Mouse (Mus musculus): ENCODE data around the gene Gm7233. TPM values are rescaled to one million over a fixed set of nuclear protein-coding genes. Genes with fewer than 3 reads are reported as not detected.
"Not testable (repeated sequence)": the region's sequence is repeated elsewhere in the genome, so short reads cannot be mapped to it uniquely, and the experiment has no call there.

Gene Gm7233
- not detected in 2 replicates for polyA plus RNA-seq (2015; fragmentation: Nextera tagmentation; extraction: Ambion mirVana)

DNA sequence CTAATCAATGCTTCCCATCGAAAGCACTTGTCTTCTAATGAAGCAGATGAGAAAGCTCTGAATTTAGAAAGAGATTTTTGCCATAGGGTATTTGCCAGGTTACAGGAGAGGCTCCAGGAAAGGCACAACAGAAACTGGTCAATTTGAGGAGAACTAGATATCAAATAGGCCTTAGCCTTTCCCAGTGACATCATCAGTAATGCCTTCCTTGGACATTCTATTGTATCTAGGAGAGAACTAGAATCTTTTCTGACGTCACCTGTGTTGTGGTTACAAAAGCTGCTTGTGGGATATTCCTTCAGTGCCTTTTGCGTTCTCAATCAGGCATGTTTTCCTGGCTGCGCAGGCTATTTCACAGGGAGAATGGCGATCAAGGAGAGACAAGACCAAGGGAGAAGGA is at the start of gene Gm7233:
Gene Gm7233, plus strand, starts transcription at position 301 of the 400 bp plus-strand sequence.
- not testable (repeated sequence) for H3K4me2 ChIP-seq (ENCODE audit: low read depth, low read length); H3K9ac ChIP-seq (ENCODE audit: low read length); H3K4me1 ChIP-seq (ENCODE audit: control insufficient read depth, insufficient read depth, low read length); H3K9me3 ChIP-seq (replicated peaks; ENCODE audit: control insufficient read depth, low read length); ATAC-seq (ENCODE audit: insufficient read depth, low FRiP score); H3K27me3 ChIP-seq (ENCODE audit: control insufficient read depth, insufficient read depth, low read length); H3K4me3 ChIP-seq (replicated peaks; ENCODE audit: low read length); H3K27ac ChIP-seq (ENCODE audit: low read length); H3K36me3 ChIP-seq (ENCODE audit: control insufficient read depth, insufficient read depth, low read length)
- WGBS, result 78% methylated on average over 4 of the region's 5 CpGs

DNA sequence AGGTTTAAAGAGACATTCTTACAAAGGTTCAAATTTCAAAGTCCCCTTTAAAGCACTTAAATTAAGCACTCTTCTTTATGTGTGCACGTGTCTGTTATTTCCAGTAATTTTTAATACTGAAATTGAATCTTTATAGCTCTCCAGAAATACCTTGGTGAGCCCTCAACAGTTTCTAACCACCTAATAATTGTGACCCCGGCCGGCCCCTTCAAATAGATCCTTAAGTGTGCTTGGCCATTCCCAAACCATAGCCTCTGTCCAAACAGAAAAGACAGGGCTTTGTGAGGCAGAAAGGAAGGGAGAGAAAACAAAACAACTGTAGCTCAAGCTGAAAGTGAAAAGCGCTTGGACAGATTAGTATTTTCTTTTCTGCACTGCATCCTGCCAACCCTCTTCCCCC is 12.5 kb upstream of the Gm7233 start:
- H3K9me3 ChIP-seq (replicated peaks; ENCODE audit: control insufficient read depth, low read length); H3K4me3 ChIP-seq (replicated peaks; ENCODE audit: low read length); H3K36me3 ChIP-seq (ENCODE audit: control insufficient read depth, insufficient read depth, low read length); H3K9ac ChIP-seq (ENCODE audit: low read length); H3K4me1 ChIP-seq (ENCODE audit: control insufficient read depth, insufficient read depth, low read length); ATAC-seq (ENCODE audit: insufficient read depth, low FRiP score); H3K4me2 ChIP-seq (ENCODE audit: low read depth, low read length); H3K27ac ChIP-seq (ENCODE audit: low read length); H3K27me3 ChIP-seq (ENCODE audit: control insufficient read depth, insufficient read depth, low read length): not testable (repeated sequence)
- WGBS, result 75% methylated on average over 4 of the region's 4 CpGs

DNA sequence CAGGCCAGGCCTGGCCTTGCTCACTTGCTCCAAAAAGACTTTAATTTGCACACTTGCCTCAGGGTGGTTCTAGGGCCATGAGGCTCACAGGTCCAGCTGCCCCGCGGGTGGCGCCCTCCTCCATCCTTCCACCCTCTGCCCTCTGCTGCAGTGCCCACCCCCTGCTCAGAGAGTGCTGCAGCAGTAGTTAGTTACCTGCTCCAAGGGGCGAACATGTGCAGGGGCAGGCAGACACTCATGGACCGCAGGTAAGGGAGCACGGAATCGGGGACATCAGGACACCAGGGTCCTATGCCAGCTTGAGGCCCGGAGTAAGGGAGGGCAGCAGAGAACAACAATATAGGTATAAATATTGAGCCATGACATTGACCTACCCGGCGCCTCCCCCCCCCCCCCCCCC is 11.7 kb upstream of the Gm7233 start:
- not testable (repeated sequence) for H3K27me3 ChIP-seq (ENCODE audit: control insufficient read depth, insufficient read depth, low read length); H3K36me3 ChIP-seq (ENCODE audit: control insufficient read depth, insufficient read depth, low read length); H3K9me3 ChIP-seq (replicated peaks; ENCODE audit: control insufficient read depth, low read length); H3K27ac ChIP-seq (ENCODE audit: low read length); H3K4me3 ChIP-seq (replicated peaks; ENCODE audit: low read length); H3K9ac ChIP-seq (ENCODE audit: low read length); H3K4me1 ChIP-seq (ENCODE audit: control insufficient read depth, insufficient read depth, low read length); ATAC-seq (ENCODE audit: insufficient read depth, low FRiP score); H3K4me2 ChIP-seq (ENCODE audit: low read depth, low read length)
- no CpG with 5 or more reads among the region's 10 CpGs for WGBS

DNA sequence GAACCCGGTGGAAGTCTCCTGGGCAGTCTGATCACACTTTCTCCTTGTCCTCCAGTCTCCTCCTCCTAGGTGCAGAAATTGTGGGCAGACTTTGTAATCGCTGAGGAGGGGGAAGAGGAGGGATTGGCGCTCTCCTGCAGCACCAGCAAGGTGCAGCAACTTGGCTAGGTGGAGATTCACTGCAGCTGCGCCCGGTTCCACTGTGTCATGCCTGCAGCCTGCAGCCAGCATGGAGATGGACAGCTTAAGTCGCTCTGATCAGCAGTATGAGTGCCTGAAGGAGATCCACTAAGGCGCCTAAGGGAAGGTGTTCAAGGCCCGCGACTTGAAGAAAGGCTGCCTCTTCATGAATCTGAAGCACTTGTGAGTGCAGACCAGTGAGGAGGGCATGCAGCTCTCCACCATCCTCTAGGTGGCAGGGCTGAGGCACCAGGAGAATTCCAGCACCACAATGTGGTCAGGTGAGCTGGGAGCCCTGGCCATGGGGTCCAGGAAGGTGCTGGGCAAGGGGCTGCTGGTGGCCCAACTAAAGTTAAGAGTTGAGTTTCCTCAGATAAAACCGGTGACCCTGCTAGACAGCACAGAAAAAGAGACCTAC is 11.0 kb upstream of the Gm7233 start:
- not testable (repeated sequence) for H3K9me3 ChIP-seq (replicated peaks; ENCODE audit: control insufficient read depth, low read length); H3K4me2 ChIP-seq (ENCODE audit: low read depth, low read length); H3K27me3 ChIP-seq (ENCODE audit: control insufficient read depth, insufficient read depth, low read length); H3K4me1 ChIP-seq (ENCODE audit: control insufficient read depth, insufficient read depth, low read length); H3K36me3 ChIP-seq (ENCODE audit: control insufficient read depth, insufficient read depth, low read length); H3K27ac ChIP-seq (ENCODE audit: low read length); H3K4me3 ChIP-seq (replicated peaks; ENCODE audit: low read length); ATAC-seq (ENCODE audit: insufficient read depth, low FRiP score); H3K9ac ChIP-seq (ENCODE audit: low read length)
- 32% methylated on average over 1 of the region's 10 CpGs for WGBS

DNA sequence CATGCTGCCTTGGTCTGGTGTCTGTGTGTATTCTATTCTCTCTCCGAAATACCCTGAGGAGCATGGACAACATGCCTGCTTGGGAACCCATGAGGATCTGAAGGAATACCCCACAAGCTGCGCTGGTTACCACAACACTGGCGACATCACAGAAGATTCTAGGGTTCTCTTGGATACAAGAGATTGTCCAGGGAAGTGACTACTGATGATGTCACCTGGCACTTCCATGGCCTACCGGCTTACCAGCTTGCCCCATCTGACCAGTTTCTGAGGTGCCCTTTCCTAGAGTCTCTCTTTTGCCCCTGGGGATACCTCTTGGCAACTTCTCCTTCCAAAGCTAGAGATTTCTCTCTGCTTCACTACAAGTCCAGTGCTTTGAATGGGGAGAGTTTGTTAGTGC is 55.5 kb downstream of the Gm7233 start, which contains the start of gene Gm8122:
Gene Gm8122, minus strand, starts transcription at position 101 of the 400 bp plus-strand sequence.
- not testable (repeated sequence) for H3K27me3 ChIP-seq (ENCODE audit: control insufficient read depth, insufficient read depth, low read length); ATAC-seq (ENCODE audit: insufficient read depth, low FRiP score); H3K9ac ChIP-seq (ENCODE audit: low read length); H3K4me3 ChIP-seq (replicated peaks; ENCODE audit: low read length); H3K36me3 ChIP-seq (ENCODE audit: control insufficient read depth, insufficient read depth, low read length); H3K27ac ChIP-seq (ENCODE audit: low read length); H3K4me2 ChIP-seq (ENCODE audit: low read depth, low read length); H3K4me1 ChIP-seq (ENCODE audit: control insufficient read depth, insufficient read depth, low read length); H3K9me3 ChIP-seq (replicated peaks; ENCODE audit: control insufficient read depth, low read length)
- 83% methylated on average over 3 of the region's 4 CpGs for WGBS

Other genes with a start within 250 kb of the Gm7233 start
- gene Gm8082, start 186.2 kb upstream of the Gm7233 start, polyA plus RNA-seq (2015; fragmentation: Nextera tagmentation; extraction: Ambion mirVana), result not detected in 2 replicates
- gene Gm10376, start 164.2 kb upstream of the Gm7233 start, polyA plus RNA-seq (2015; fragmentation: Nextera tagmentation; extraction: Ambion mirVana), result not detected in 2 replicates
- gene Gm8094, start 103.2 kb upstream of the Gm7233 start, polyA plus RNA-seq (2015; fragmentation: Nextera tagmentation; extraction: Ambion mirVana), result not detected in 2 replicates
- not detected in 2 replicates for gene Gm8104, start 79.3 kb upstream of the Gm7233 start, polyA plus RNA-seq (2015; fragmentation: Nextera tagmentation; extraction: Ambion mirVana)
- not detected in 2 replicates for gene Gm8122, start 55.4 kb downstream of the Gm7233 start, polyA plus RNA-seq (2015; fragmentation: Nextera tagmentation; extraction: Ambion mirVana)
- not detected in 2 replicates for gene Gm8126, start 78.8 kb downstream of the Gm7233 start, polyA plus RNA-seq (2015; fragmentation: Nextera tagmentation; extraction: Ambion mirVana)
- not detected in 2 replicates for gene Gm9732, start 95.2 kb downstream of the Gm7233 start, polyA plus RNA-seq (2015; fragmentation: Nextera tagmentation; extraction: Ambion mirVana)
- gene Gm8127, start 114.0 kb downstream of the Gm7233 start, polyA plus RNA-seq (2015; fragmentation: Nextera tagmentation; extraction: Ambion mirVana), result not detected in 2 replicates
- not detected in 2 replicates for gene 1700001F09Rik, start 167.9 kb downstream of the Gm7233 start, polyA plus RNA-seq (2015; fragmentation: Nextera tagmentation; extraction: Ambion mirVana)
- gene Gm8138, start 236.5 kb downstream of the Gm7233 start, polyA plus RNA-seq (2015; fragmentation: Nextera tagmentation; extraction: Ambion mirVana), result not detected in 2 replicates